Mouse (Mus musculus): ENCODE measurements around the gene Cib1.

Gene Cib1

GRCm38 (mm10) chr7:80238542-80238941 is 5.9 kb upstream of the Cib1 start:
- no peak for ATAC-seq (ENCODE audit: insufficient number of reproducible peaks, low FRiP score, low TSS enrichment)

- no peak for ATAC-seq (ENCODE audit: insufficient number of reproducible peaks, low FRiP score, low TSS enrichment)
These were observed 1.2 kb upstream of the Cib1 start for GRCm38 (mm10) chr7:80233799-80234198.

GRCm38 (mm10) chr7:80231971-80232488 is 583 bp downstream of the Cib1 start:
- no peak; the same call in 1 of the 2 replicates for ATAC-seq (ENCODE audit: insufficient number of reproducible peaks, low FRiP score, low TSS enrichment)

GRCm38 (mm10) chr7:80230196-80230595 is 2.4 kb downstream of the Cib1 start:
- no peak for ATAC-seq (ENCODE audit: insufficient number of reproducible peaks, low FRiP score, low TSS enrichment)

GRCm38 (mm10) chr7:80227065-80227464 is 5.5 kb downstream of the Cib1 start:
- ATAC-seq (ENCODE audit: insufficient number of reproducible peaks, low FRiP score, low TSS enrichment): no peak

- no peak for ATAC-seq (ENCODE audit: insufficient number of reproducible peaks, low FRiP score, low TSS enrichment)
These were observed 11.3 kb downstream of the Cib1 start for GRCm38 (mm10) chr7:80221179-80221750.

- ATAC-seq (ENCODE audit: insufficient number of reproducible peaks, low FRiP score, low TSS enrichment): no peak
These were observed 12.3 kb downstream of the Cib1 start for GRCm38 (mm10) chr7:80220237-80220797.

GRCm38 (mm10) chr7:80218666-80219065 is 13.9 kb downstream of the Cib1 start:
- no peak for ATAC-seq (ENCODE audit: insufficient number of reproducible peaks, low FRiP score, low TSS enrichment)

- peak; percentile 53; the same call in 1 of the 2 replicates for ATAC-seq (ENCODE audit: insufficient number of reproducible peaks, low FRiP score, low TSS enrichment)
These were observed 16.0 kb downstream of the Cib1 start for GRCm38 (mm10) chr7:80216566-80216965.

- peak; percentile 71 for ATAC-seq (ENCODE audit: insufficient number of reproducible peaks, low FRiP score, low TSS enrichment)
These were observed 17.2 kb downstream of the Cib1 start for GRCm38 (mm10) chr7:80215398-80215797.

GRCm38 (mm10) chr7:80214459-80214858 is 18.2 kb downstream of the Cib1 start:
- no peak for ATAC-seq (ENCODE audit: insufficient number of reproducible peaks, low FRiP score, low TSS enrichment)

- ATAC-seq (ENCODE audit: insufficient number of reproducible peaks, low FRiP score, low TSS enrichment): no peak
These were observed 19.0 kb downstream of the Cib1 start for GRCm38 (mm10) chr7:80213604-80214003.

GRCm38 (mm10) chr7:80210982-80211381 is 21.6 kb downstream of the Cib1 start:
- no peak for ATAC-seq (ENCODE audit: insufficient number of reproducible peaks, low FRiP score, low TSS enrichment)

GRCm38 (mm10) chr7:80209669-80210068 is 22.9 kb downstream of the Cib1 start:
- ATAC-seq (ENCODE audit: insufficient number of reproducible peaks, low FRiP score, low TSS enrichment): no peak

- ATAC-seq (ENCODE audit: insufficient number of reproducible peaks, low FRiP score, low TSS enrichment): no peak
These were observed 23.7 kb downstream of the Cib1 start for GRCm38 (mm10) chr7:80208738-80209430.

- no peak for ATAC-seq (ENCODE audit: insufficient number of reproducible peaks, low FRiP score, low TSS enrichment)
These were observed 24.5 kb downstream of the Cib1 start for GRCm38 (mm10) chr7:80208026-80208642.

- ATAC-seq (ENCODE audit: insufficient number of reproducible peaks, low FRiP score, low TSS enrichment): no peak
These were observed 25.3 kb downstream of the Cib1 start for GRCm38 (mm10) chr7:80207314-80207731.

GRCm38 (mm10) chr7:80205705-80206589 is 26.7 kb downstream of the Cib1 start:
- no peak for ATAC-seq (ENCODE audit: insufficient number of reproducible peaks, low FRiP score, low TSS enrichment)

- ATAC-seq (ENCODE audit: insufficient number of reproducible peaks, low FRiP score, low TSS enrichment): no peak
These were observed 27.7 kb downstream of the Cib1 start for GRCm38 (mm10) chr7:80204961-80205360.

- ATAC-seq (ENCODE audit: insufficient number of reproducible peaks, low FRiP score, low TSS enrichment): no peak
These were observed 28.3 kb downstream of the Cib1 start for GRCm38 (mm10) chr7:80204362-80204761.
